19 mouse cellular contexts compared by ENCODE assay signal in genomic region chr4:45682746-45683145, GRCm38 (mm10).
DNase-seq lines count a peak whose midpoint lies in the region; ATAC-seq and TF ChIP-seq lines count a peak whose summit lies in the region.
"Had no signal": no experiment of that assay in that cellular context is flagged by ENCODE, and none has a peak within 500 bp of the region (broad histone marks: within the 10 kb centered on the region; RNA-seq: fewer than 3 reads in every experiment).

No protein-coding gene starts in this region.

- peak; percentile 61 for DNase-seq in retina, postnatal 1 day
- DNase-seq in retina, embryonic 14.5 days (ENCODE audit: low spot score): no peak
- peak; percentile 11 for DNase-seq in R1 (ENCODE audit: low read depth, low spot score)
- DNase-seq in stomach, postnatal 0 days (ENCODE audit: low spot score): no peak
- DNase-seq in cerebellum, adult 9-11 months: no peak
- DNase-seq in spleen, postnatal 10 days (ENCODE audit: low spot score in 2 of 2): no peak
- DNase-seq: B cell, adult 2 months; cerebellum, adult 9-10 months; cerebellum, postnatal 36 days; embryo, embryonic 11 days had no signal

- H3K4me2 ChIP-seq in myocyte (ENCODE audit: low read depth): peak overlapping the region; percentile 24
- H3K4me2 ChIP-seq in stomach, postnatal 0 days (replicated peaks; ENCODE audit: low read depth): no peak overlapping the region
- H3K4me2 ChIP-seq: embryonic facial prominence, embryonic 13.5 days; embryonic facial prominence, embryonic 15.5 days; forebrain, embryonic 12.5 days had no signal

- peak; percentile 35; the same call in 1 of the 2 replicates for ATAC-seq in stomach, postnatal 0 days (ENCODE audit: low FRiP score, low TSS enrichment)
- no peak for ATAC-seq in CD4-positive, CD25-positive, alpha-beta regulatory T cell, adult 4 months
- ATAC-seq: forebrain, embryonic 14.5 days; forebrain, embryonic 16.5 days had no signal

- TF ChIP-seq CTCF in stomach, postnatal 0 days (IDR thresholded peaks at IDR 0.05; ENCODE audit: low read depth): no peak

- no peak for TF ChIP-seq EP300 in stomach, postnatal 0 days (optimal IDR thresholded peaks at IDR 0.05)

- no peaks in the 10 kb centered on the region for H3K9me3 ChIP-seq in stomach, postnatal 0 days (ENCODE audit: control insufficient read depth, low read length)
- H3K9me3 ChIP-seq: embryonic facial prominence, embryonic 13.5 days; embryonic facial prominence, embryonic 15.5 days; forebrain, embryonic 10.5 days; forebrain, embryonic 12.5 days had no signal

- WGBS in stomach, postnatal 0 days: 79% methylated on average over 8 of the region's 8 CpGs

- H3K79me2 ChIP-seq in myocyte (ENCODE audit: control insufficient read depth, insufficient read depth): no peaks in the 10 kb centered on the region

- H3K27me3 ChIP-seq in myocyte (ENCODE audit: control insufficient read depth, insufficient read depth, insufficient read length): no peaks in the 10 kb centered on the region
- no peaks in the 10 kb centered on the region for H3K27me3 ChIP-seq in stomach, postnatal 0 days (ENCODE audit: control insufficient read depth, insufficient read depth, low read length)
- H3K27me3 ChIP-seq: embryonic facial prominence, embryonic 13.5 days; embryonic facial prominence, embryonic 15.5 days had no signal

- no peak for TF ChIP-seq POLR2A in myocyte (IDR thresholded peaks at IDR 0.05; ENCODE audit: insufficient read length, low read depth)

- H3K27ac ChIP-seq in stomach, postnatal 0 days (replicated peaks): no peak overlapping the region
- H3K27ac ChIP-seq: embryonic facial prominence, embryonic 13.5 days; embryonic facial prominence, embryonic 15.5 days; forebrain, embryonic 10.5 days; forebrain, embryonic 12.5 days had no signal

- no peaks in the 10 kb centered on the region for H3K4me1 ChIP-seq in stomach, postnatal 0 days (replicated peaks; ENCODE audit: control insufficient read depth, insufficient read depth)
- H3K4me1 ChIP-seq: embryonic facial prominence, embryonic 13.5 days; embryonic facial prominence, embryonic 15.5 days had no signal

- H3K9ac ChIP-seq in stomach, postnatal 0 days (ENCODE audit: low read length): no peak overlapping the region
- H3K9ac ChIP-seq: embryonic facial prominence, embryonic 13.5 days; embryonic facial prominence, embryonic 15.5 days; forebrain, embryonic 12.5 days had no signal

- no peaks in the 10 kb centered on the region for H3K36me3 ChIP-seq in myocyte (ENCODE audit: control insufficient read depth, insufficient read depth)
- H3K36me3 ChIP-seq in stomach, postnatal 0 days (ENCODE audit: control insufficient read depth, insufficient read depth, low read length): no peaks in the 10 kb centered on the region
- H3K36me3 ChIP-seq: embryonic facial prominence, embryonic 13.5 days; embryonic facial prominence, embryonic 15.5 days; forebrain, embryonic 10.5 days; forebrain, embryonic 12.5 days had no signal

- H3ac ChIP-seq in myocyte (ENCODE audit: control insufficient read depth, insufficient read length): no peak overlapping the region

- no peak overlapping the region for H3K4me3 ChIP-seq in myocyte
- no peak overlapping the region for H3K4me3 ChIP-seq in stomach, postnatal 0 days (ENCODE audit: low read depth, low read length)
- H3K4me3 ChIP-seq: embryonic facial prominence, embryonic 13.5 days; embryonic facial prominence, embryonic 15.5 days; erythroblast, embryonic 14.5 days; forebrain, embryonic 10.5 days; forebrain, embryonic 12.5 days had no signal

TF ChIP-seq in myocyte, 11 proteins besides CTCF, POLR2A, EP300 and RAD21:
- TF ChIP-seq USF1 (IDR thresholded peaks at IDR 0.05; ENCODE audit: low read depth) (no peak), TCF3 (IDR thresholded peaks at IDR 0.05; ENCODE audit: insufficient read length, low read depth) (no peak), MAX (IDR thresholded peaks at IDR 0.05; ENCODE audit: low read depth) (no peak), REST (IDR thresholded peaks at IDR 0.05; ENCODE audit: insufficient read depth, insufficient read length) (no peak), E2F4 (IDR thresholded peaks at IDR 0.05; ENCODE audit: insufficient read depth) (no peak), CEBPB (IDR thresholded peaks at IDR 0.05; ENCODE audit: insufficient read depth, poor library complexity, severe bottlenecking) (no peak), MYOD1 (IDR thresholded peaks at IDR 0.05; ENCODE audit: control insufficient read depth in 1 of 3, insufficient read length in 2 of 3, low read depth in 2 of 3) (no peak), TCF12 (IDR thresholded peaks at IDR 0.05; ENCODE audit: insufficient read depth, poor library complexity, severe bottlenecking) (no peak), SRF (IDR thresholded peaks at IDR 0.05; ENCODE audit: control insufficient read depth, insufficient read length, low read depth) (no peak), POLR2AphosphoS2 (IDR thresholded peaks at IDR 0.05; ENCODE audit: insufficient read length, low read depth) (no peak), MYOG (IDR thresholded peaks at IDR 0.05; ENCODE audit: control insufficient read depth in 1 of 3, insufficient read depth in 1 of 3, insufficient read length in 2 of 3, low read depth in 2 of 3) (no peak)

Comparison
In these comparisons a context has a peak if more than half of its experiments do, and no peak if none do; other contexts are left out.
1. DNase-seq: peak in retina, postnatal 1 day (single experiment) and R1 (single experiment); none in retina, embryonic 14.5 days (single experiment), stomach, postnatal 0 days (single experiment), cerebellum, adult 9-11 months (single experiment) and spleen, postnatal 10 days (0 of 2).